Mouse (Mus musculus) MEL (cell line): ENCODE measurements around the gene Gnaq. TPM values are rescaled to one million over a fixed set of nuclear protein-coding genes. Genes with fewer than 3 reads are reported as not detected.
"Not testable (repeated sequence)": the region's sequence is repeated elsewhere in the genome, so short reads cannot be mapped to it uniquely, and the experiment has no call there.

Experiments used
- DNase-seq: peaks from one replicate; pipeline ENCODE4 v3.0.0; 2011; ENCODE audit warnings: low read depth, low spot score
- H3K27ac ChIP-seq: 2 replicates; pipeline ENCODE4 v1.5.1; 2012; ENCODE audit warnings: low read depth, mild to moderate bottlenecking, control low read depth, low read length, moderate library complexity; ENCODE audit not compliant: control insufficient read depth
- H3K27me3 ChIP-seq, 2 experiments: fragments of 150-350 bp in 1 of 2; sonication (generic) in 1 of 2; 2 replicates each; pipeline ENCODE4 v1.6.1; 2012; ENCODE audit warnings: low read length in 2 of 2, mild to moderate bottlenecking in 2 of 2, improper control_type of control experiment in 1 of 2, moderate library complexity in 1 of 2; ENCODE audit not compliant: insufficient read depth in 2 of 2, control insufficient read depth in 1 of 2
- H3K36me3 ChIP-seq, 2 experiments: 2 replicates each; pipeline ENCODE4 v1.6.1; 2012 to 2014; ENCODE audit warnings: low read length in 2 of 2, improper control_type of control experiment in 1 of 2, inconsistent platforms in 1 of 2, mild to moderate bottlenecking in 1 of 2; ENCODE audit not compliant: insufficient read depth in 2 of 2, control insufficient read depth in 1 of 2
- H3K4me1 ChIP-seq, 2 experiments: fragments of 150-350 bp in 1 of 2; sonication (generic) in 1 of 2; 2 replicates each; pipeline ENCODE4 v1.6.1; 2012; ENCODE audit warnings: low read length in 2 of 2, improper control_type of control experiment in 1 of 2, mild to moderate bottlenecking in 1 of 2; ENCODE audit not compliant: insufficient read depth in 2 of 2, control insufficient read depth in 1 of 2
- H3K4me3 ChIP-seq, 2 experiments: fragments of 150-350 bp in 1 of 2; sonication (generic) in 1 of 2; 2 replicates each; pipeline ENCODE4 v1.5.1; 2012; ENCODE audit warnings: low read depth in 2 of 2, low read length in 2 of 2, mild to moderate bottlenecking in 2 of 2, moderate library complexity in 2 of 2, control low read depth in 1 of 2, improper control_type of control experiment in 1 of 2; ENCODE audit not compliant: control insufficient read depth in 1 of 2, insufficient read depth in 1 of 2
- H3K79me2 ChIP-seq: 2 replicates; pipeline ENCODE4 v1.6.1; 2012; ENCODE audit warnings: mild to moderate bottlenecking, low read length, moderate library complexity; ENCODE audit not compliant: control insufficient read depth, poor library complexity, insufficient read depth
- H3K9ac ChIP-seq: 2 replicates; pipeline ENCODE4 v1.6.1; 2012; ENCODE audit warnings: low read depth, mild to moderate bottlenecking, control low read depth, low read length, moderate library complexity; ENCODE audit not compliant: control insufficient read depth, poor library complexity, severe bottlenecking
- H3K9me3 ChIP-seq: fragments of 150-350 bp; sonication (generic); replicated peaks from 2 replicates; pipeline ENCODE4 v1.6.1; 2012; ENCODE audit warnings: mild to moderate bottlenecking, low read length, improper control_type of control experiment, moderate library complexity; ENCODE audit not compliant: insufficient read depth
- CHD2 ChIP-seq: IDR thresholded peaks from 2 replicates; pipeline ENCODE4 v1.6.1; 2011; ENCODE audit warnings: low read length, improper control_type of control experiment
- CTCF ChIP-seq, 3 experiments: IDR thresholded peaks in 2 of 3; conservative IDR thresholded peaks in 1 of 3; 2 replicates each; pipeline ENCODE4 v1.5.1; 2011 to 2012; ENCODE audit warnings: low read length in 3 of 3, low read depth in 2 of 3, mild to moderate bottlenecking in 2 of 3, improper control_type of control experiment in 1 of 3, inconsistent platforms in 1 of 3, mixed read lengths in 1 of 3, moderate library complexity in 1 of 3; ENCODE audit not compliant: control insufficient read depth in 1 of 3, insufficient read depth in 1 of 3, poor library complexity in 1 of 3, severe bottlenecking in 1 of 3
- E2F4 ChIP-seq: IDR thresholded peaks from 2 replicates; pipeline ENCODE4 v1.6.1; 2011; ENCODE audit warnings: low read depth, low read length, improper control_type of control experiment, borderline replicate concordance
- ETS1 ChIP-seq: IDR thresholded peaks from 2 replicates; pipeline ENCODE4 v1.6.1; 2012; ENCODE audit warnings: low read depth, mild to moderate bottlenecking, inconsistent platforms, low read length, improper control_type of control experiment, moderate library complexity
- GABPA ChIP-seq: IDR thresholded peaks from 2 replicates; pipeline ENCODE4 v1.6.1; 2012; ENCODE audit warnings: low read depth, mild to moderate bottlenecking, inconsistent platforms, low read length, improper control_type of control experiment, moderate library complexity
- KAT2A ChIP-seq: conservative IDR thresholded peaks from 2 replicates; pipeline ENCODE4 v1.6.1; 2012; ENCODE audit warnings: low read depth, low read length, improper control_type of control experiment, inconsistent platforms
- MAX ChIP-seq: IDR thresholded peaks from 2 replicates; pipeline ENCODE4 v1.6.1; 2011; ENCODE audit warnings: low read length, improper control_type of control experiment
- NELFE ChIP-seq: IDR thresholded peaks from 2 replicates; pipeline ENCODE4 v1.6.1; 2011; ENCODE audit warnings: low read depth, low read length, improper control_type of control experiment
- POLR2AphosphoS5 ChIP-seq: IDR thresholded peaks from 2 replicates; pipeline ENCODE4 v1.6.1; 2012; ENCODE audit warnings: low read depth, borderline replicate concordance, mild to moderate bottlenecking, inconsistent platforms, low read length, moderate library complexity, mixed read lengths
- SMC3 ChIP-seq: IDR thresholded peaks from 2 replicates; pipeline ENCODE4 v1.6.1; 2011; ENCODE audit warnings: low read depth, low read length, improper control_type of control experiment
- TCF12 ChIP-seq: IDR thresholded peaks from 2 replicates; pipeline ENCODE4 v1.6.1; 2014; ENCODE audit warnings: low read depth, mild to moderate bottlenecking, inconsistent platforms, low read length, improper control_type of control experiment, moderate library complexity
- ZMIZ1 ChIP-seq: IDR thresholded peaks from 2 replicates; pipeline ENCODE4 v1.6.1; 2012; ENCODE audit warnings: low read depth, mild to moderate bottlenecking, inconsistent platforms, low read length, improper control_type of control experiment, moderate library complexity
- polyA plus RNA-seq, 2 experiments: library from polyadenylated mRNA; stranded (reverse) in 1 of 2; unstranded in 1 of 2; fragments of >175 nt in 1 of 2; fragments of >200 nt in 1 of 2; gene quantifications; 2 replicates each; pipeline versions ENCODE4 v1.2.1 to v1.2.4; 2012; ENCODE audit warnings: low replicate concordance in 2 of 2, low read depth in 1 of 2; ENCODE audit not compliant: insufficient read length in 2 of 2, insufficient read depth in 1 of 2, missing spikeins in 1 of 2
- total RNA-seq: library from RNA; depleted of rRNA; stranded (reverse); fragments of 300-350 nt; gene quantifications from 2 replicates; pipeline ENCODE4 v1.2.3, GENCODE M21; 2012; rRNA removed

Gnaq gene
- total RNA-seq (not detected in 2 replicates), polyA plus RNA-seq (not detected)

- H3K4me3 ChIP-seq = no peak within 1 kb of the TSS
- H3K27me3 ChIP-seq = peaks cover 0 to 1% of the 10 kb centered on the region in 2 experiments; a peak in 1 of 4 replicates
- TF ChIP-seq GABPA (no peak), NELFE (no peak), KAT2A (no peak), ETS1 (no peak), CTCF (IDR thresholded peaks at IDR 0.05 in 2 of 3, conservative IDR thresholded peaks at IDR 0.05 in 1 of 3; ENCODE audit: control insufficient read depth in 1 of 3, insufficient read depth in 1 of 3, low read depth in 2 of 3, low read length in 3 of 3, poor library complexity in 1 of 3, severe bottlenecking in 1 of 3) (no peak), ZMIZ1 (no peak), MAX (no peak)
- no peaks in the 10 kb centered on the region for H3K4me1 ChIP-seq
- DNase-seq = no peak
- H3K79me2 ChIP-seq = no peaks in the 10 kb centered on the region
- H3K9ac ChIP-seq = no peak within 1 kb of the TSS
- H3K36me3 ChIP-seq = no peaks in the 10 kb centered on the region
- no peaks in the 10 kb centered on the region for H3K9me3 ChIP-seq
- H3K27ac ChIP-seq = no peak within 1 kb of the TSS
Measured at GRCm38 (mm10) chr19:16132791-16132864, at the start of gene Gnaq. Gene Gnaq, plus strand, starts transcription at chr19:16132831.

- H3K36me3 ChIP-seq, H3K4me3 ChIP-seq, H3K27ac ChIP-seq, H3K9me3 ChIP-seq, H3K79me2 ChIP-seq, H3K27me3 ChIP-seq, DNase-seq, H3K9ac ChIP-seq, H3K4me1 ChIP-seq: not testable (repeated sequence)
Measured at GRCm38 (mm10) chr19:16083981-16084630, 48.5 kb upstream of the Gnaq start.

GRCm38 (mm10) chr19:16085248-16085647 lies 47.4 kb upstream of the Gnaq start:
- Histone ChIP-seq H3K4me3 (no peak overlapping the region), H3K36me3 (no peaks in the 10 kb centered on the region), H3K9ac (no peak overlapping the region), H3K27ac (no peak overlapping the region), H3K79me2 (no peaks in the 10 kb centered on the region), H3K4me1 (no peaks in the 10 kb centered on the region), H3K27me3 (no peaks in the 10 kb centered on the region), H3K9me3 (no peaks in the 10 kb centered on the region)
- no peak for DNase-seq
- TF ChIP-seq CHD2 (no peak), POLR2AphosphoS5 (no peak), SMC3 (no peak)

- no peaks in the 10 kb centered on the region for H3K9me3 ChIP-seq
- no peaks in the 10 kb centered on the region for H3K79me2 ChIP-seq
- no peaks in the 10 kb centered on the region for H3K4me1 ChIP-seq
- no peaks in the 10 kb centered on the region; a peak in 1 of 4 replicates for H3K27me3 ChIP-seq
- no peak overlapping the region for H3K9ac ChIP-seq
- H3K36me3 ChIP-seq = no peaks in the 10 kb centered on the region
- no peak overlapping the region for H3K4me3 ChIP-seq
- no peak for DNase-seq
- H3K27ac ChIP-seq = no peak overlapping the region
- TF ChIP-seq TCF12 = no peak
- TF ChIP-seq E2F4 = no peak
Measured at GRCm38 (mm10) chr19:16086154-16086553, 46.5 kb upstream of the Gnaq start.
